In genomic region chr9:45843780-45844179, GRCm38 (mm10) we compare ENCODE assay signal across 22 mouse cellular contexts. TPM values are rescaled to one million over a fixed set of nuclear protein-coding genes. Genes with fewer than 3 reads are reported as not detected.
DNase-seq lines count a peak whose midpoint lies in the region; TF ChIP-seq lines count a peak whose summit lies in the region.
"Had no signal": no experiment of that assay in that cellular context is flagged by ENCODE, and none has a peak within 500 bp of the region (broad histone marks: within the 10 kb centered on the region; RNA-seq: fewer than 3 reads in every experiment).

No protein-coding gene starts in this region.

- no peak for TF ChIP-seq CTCF in gastrocnemius, adult 2 months (IDR thresholded peaks at IDR 0.05)
- TF ChIP-seq CTCF in bone marrow, adult 2 months (IDR thresholded peaks at IDR 0.05; ENCODE audit: control insufficient read depth, insufficient read depth, low read length): no peak
- TF ChIP-seq CTCF in thymus, adult 2 months (IDR thresholded peaks at IDR 0.05; ENCODE audit: borderline replicate concordance, control insufficient read depth, extremely low read depth, insufficient read depth, low read length, poor library complexity): no peak

- no peaks in the 10 kb centered on the region for H3K36me3 ChIP-seq in myocyte (ENCODE audit: control insufficient read depth, insufficient read depth)
- H3K36me3 ChIP-seq in thymus, adult 2 months (ENCODE audit: control insufficient read depth, insufficient read depth, low read length): no peaks in the 10 kb centered on the region
- H3K36me3 ChIP-seq: embryonic facial prominence, embryonic 12.5 days; embryonic facial prominence, embryonic 15.5 days; intestine, embryonic 15.5 days had no signal

- peaks cover 40% of the 10 kb centered on the region for H3K79me2 ChIP-seq in myocyte (ENCODE audit: control insufficient read depth, insufficient read depth)

- H3K27ac ChIP-seq in gastrocnemius, adult 2 months: peak overlapping the region; percentile 86
- H3K27ac ChIP-seq in bone marrow, adult 2 months (ENCODE audit: control insufficient read depth, insufficient read depth, low read depth, low read length, poor library complexity): peak overlapping the region; percentile 14; the same call in 1 of the 2 replicates
- no peak overlapping the region for H3K27ac ChIP-seq in thymus, adult 2 months (ENCODE audit: control insufficient read depth, insufficient read depth, low read length)
- H3K27ac ChIP-seq: embryonic facial prominence, embryonic 12.5 days; embryonic facial prominence, embryonic 15.5 days; hindbrain, embryonic 10.5 days; hindbrain, embryonic 13.5 days; intestine, embryonic 15.5 days had no signal

- 65% methylated on average over 1 of the region's 1 CpGs for WGBS in bone marrow, adult 2 months
- 90% methylated on average over 1 of the region's 1 CpGs for WGBS in thymus, adult 2 months

- peak; percentile 13 for DNase-seq in gastrocnemius, adult 2 months
- no peak for DNase-seq in gastrocnemius, postnatal 10 days
- no peak for DNase-seq in kidney, adult 11 months
- no peak for DNase-seq in thymus, adult 2 months
- DNase-seq: adrenal gland, adult 8-10 months; adrenal gland, postnatal 25 days; cerebellum, adult 11 months; cerebellum, adult 2 months; cerebellum, adult 9-11 months; cerebellum, postnatal 25 days; forebrain, postnatal 0 days; gastrocnemius, postnatal 14 days; heart, adult 11 months; heart, postnatal 36 days had no signal

- H3K4me3 ChIP-seq in gastrocnemius, adult 2 months: peak overlapping the region; percentile 75
- H3K4me3 ChIP-seq in bone marrow, adult 2 months (replicated peaks; ENCODE audit: control insufficient read depth, low read depth, low read length): no peak overlapping the region
- H3K4me3 ChIP-seq in myocyte: no peak overlapping the region
- H3K4me3 ChIP-seq in thymus, adult 2 months (ENCODE audit: control insufficient read depth, insufficient read depth, low read length): no peak overlapping the region
- H3K4me3 ChIP-seq: embryonic facial prominence, embryonic 12.5 days; embryonic facial prominence, embryonic 15.5 days; hindbrain, embryonic 10.5 days; hindbrain, embryonic 13.5 days; intestine, embryonic 15.5 days had no signal

- peak overlapping the region; percentile 41 for H3K4me2 ChIP-seq in myocyte (ENCODE audit: low read depth)
- H3K4me2 ChIP-seq: embryonic facial prominence, embryonic 12.5 days; embryonic facial prominence, embryonic 15.5 days; heart, embryonic 11.5 days; hindbrain, embryonic 13.5 days; intestine, embryonic 15.5 days had no signal

- H3ac ChIP-seq in myocyte (ENCODE audit: control insufficient read depth, insufficient read length): no peak overlapping the region

- peaks cover 15% of the 10 kb centered on the region; the same call in 1 of the 2 replicates for H3K4me1 ChIP-seq in bone marrow, adult 2 months (ENCODE audit: control insufficient read depth, insufficient read depth, low read length)
- H3K4me1 ChIP-seq in thymus, adult 2 months (replicated peaks; ENCODE audit: control insufficient read depth, insufficient read depth, low read length): peaks cover 28% of the 10 kb centered on the region

- TF ChIP-seq POLR2A in bone marrow, adult 2 months (IDR thresholded peaks at IDR 0.05; ENCODE audit: borderline replicate concordance, control insufficient read depth, low read depth, low read length): no peak
- TF ChIP-seq POLR2A in myocyte (IDR thresholded peaks at IDR 0.05; ENCODE audit: insufficient read length, low read depth): no peak
- TF ChIP-seq POLR2A in thymus, adult 2 months (IDR thresholded peaks at IDR 0.05; ENCODE audit: control insufficient read depth, extremely low read depth, insufficient read depth, low read length, poor library complexity): no peak

- H3K27me3 ChIP-seq in myocyte (ENCODE audit: control insufficient read depth, insufficient read depth, insufficient read length): no peaks in the 10 kb centered on the region
- no peaks in the 10 kb centered on the region for H3K27me3 ChIP-seq in thymus, adult 2 months (ENCODE audit: control insufficient read depth, insufficient read depth, low read length)
- H3K27me3 ChIP-seq: embryonic facial prominence, embryonic 12.5 days; embryonic facial prominence, embryonic 15.5 days; hindbrain, embryonic 13.5 days; intestine, embryonic 15.5 days had no signal

- intact Hi-C loops in gastrocnemius, adult 2 months (cut with DNase I): no loop called here

TF ChIP-seq in myocyte, 11 proteins besides CTCF, POLR2A, EP300 and RAD21:
- TF ChIP-seq CEBPB (IDR thresholded peaks at IDR 0.05; ENCODE audit: insufficient read depth, poor library complexity, severe bottlenecking): no peak
- TF ChIP-seq TCF3 (IDR thresholded peaks at IDR 0.05; ENCODE audit: insufficient read length, low read depth): no peak

RNA-seq across cellular contexts. Expression of gene Bace1, which starts 5.4 kb away (rescaled TPM):
- total RNA-seq in gastrocnemius, adult 2 months (2021): 10 to 100 TPM; 26.1 to 72.2 TPM
- total RNA-seq in gastrocnemius, postnatal 10 days (2021): 10 to 100 TPM; 41.8 to 43.4 TPM
- polyA plus RNA-seq in bone marrow, adult 2 months (2011; ENCODE audit: insufficient read depth, insufficient read length, low replicate concordance, missing spikeins): 4.9 and 5.3 TPM in 2 replicates
- polyA plus RNA-seq in myocyte (2012; fragmentation: generic; extraction: Trizol): 14.5 TPM
- 7.7 and 10.1 TPM in 2 replicates for polyA plus RNA-seq in thymus, adult 2 months (2012; rRNA removed)

RNA-seq across cellular contexts. Expression of gene Cep164, which starts 15.3 kb away (rescaled TPM):
- 1 to 10 TPM; 2.0 to 2.5 TPM for total RNA-seq in gastrocnemius, adult 2 months (2021)
- 1 to 10 TPM; 3.3 to 7.2 TPM for total RNA-seq in gastrocnemius, postnatal 10 days (2021)
- polyA plus RNA-seq in bone marrow, adult 2 months (2011; ENCODE audit: insufficient read depth, insufficient read length, low replicate concordance, missing spikeins): 21.4 and 33.7 TPM in 2 replicates
- polyA plus RNA-seq in myocyte (2012; fragmentation: generic; extraction: Trizol): 7.7 TPM
- polyA plus RNA-seq in thymus, adult 2 months (2012; rRNA removed): 32.0 and 35.9 TPM in 2 replicates
